Mouse (Mus musculus) heart, adult 2 months (tissue): Measurements from ENCODE around the gene Agt.

Experiments used
- CTCF ChIP-seq: fragments of 200-600 bp; IDR thresholded peaks from 2 replicates; pipeline ENCODE4 v1.8.1; 2022; ENCODE audit warnings: antibody characterized with exemption, mild to moderate bottlenecking, moderate library complexity
- EP300 ChIP-seq: fragments of 200-500 bp; IDR thresholded peaks from 2 replicates; pipeline ENCODE4 v1.6.1; 2011; ENCODE audit warnings: low read depth, low read length, control low read depth; ENCODE audit not compliant: insufficient read depth
- POLR2A ChIP-seq: fragments of 200-500 bp; IDR thresholded peaks from 2 replicates; pipeline ENCODE4 v1.6.1; 2011; ENCODE audit warnings: mild to moderate bottlenecking, low read depth, low read length, control low read depth; ENCODE audit not compliant: insufficient read depth

- TF ChIP-seq EP300 (peak; percentile 44; the same call in 1 of the 2 replicates), CTCF (no peak; the same call in 1 of the 2 replicates), POLR2A (peak; percentile 75)
Observed at GRCm38 (mm10) chr8:124520249-124521080, 49.0 kb downstream of the Agt start, which contains the start of gene Cog2.
